Mouse (Mus musculus) neutrophil, adult 5-6 weeks (primary cell): Measurements from ENCODE around the gene Thsd7a. TPM values are rescaled to one million over a fixed set of nuclear protein-coding genes. Genes with fewer than 3 reads are reported as not detected.

Experiments
- ATAC-seq: fragments of 151-379, 151-347 bp; 2 replicates; pipeline ENCODE4 v1.8.0; 2017; ENCODE audit warnings: mild to moderate bottlenecking, moderate TSS enrichment; ENCODE audit not compliant: insufficient number of reproducible peaks, poor library complexity, low FRiP score, severe bottlenecking; ENCODE audit errors: extremely low read depth
- total RNA-seq: library from RNA; stranded (forward); fragments of 200-1000 nt; gene quantifications from 2 replicates; pipeline ENCODE4 v1.2.3, GENCODE M21; 2017

Thsd7a gene
- total RNA-seq, 1 experiment from 2014 or later, result not detected

- ATAC-seq, result no peak
Observed at GRCm38 (mm10) chr6:12544096-12544495, 205.1 kb downstream of the Thsd7a start.

- no peak for ATAC-seq
Observed at GRCm38 (mm10) chr6:12542496-12542895, 206.7 kb downstream of the Thsd7a start.

GRCm38 (mm10) chr6:12519121-12519520 lies 230.1 kb downstream of the Thsd7a start:
- no peak for ATAC-seq

GRCm38 (mm10) chr6:12518283-12518903 lies 230.8 kb downstream of the Thsd7a start:
- no peak for ATAC-seq

- ATAC-seq, result no peak
Observed at GRCm38 (mm10) chr6:12517726-12518125, 231.5 kb downstream of the Thsd7a start.

- no peak for ATAC-seq
Observed at GRCm38 (mm10) chr6:12506877-12507276, 242.3 kb downstream of the Thsd7a start.

GRCm38 (mm10) chr6:12503867-12504266 lies 245.3 kb downstream of the Thsd7a start:
- ATAC-seq, result no peak

- no peak for ATAC-seq
Observed at GRCm38 (mm10) chr6:12500888-12501287, 248.3 kb downstream of the Thsd7a start.

- ATAC-seq, result no peak
Observed at GRCm38 (mm10) chr6:12499866-12500265, 249.3 kb downstream of the Thsd7a start.

GRCm38 (mm10) chr6:12493571-12493970 lies 255.6 kb downstream of the Thsd7a start:
- no peak for ATAC-seq

GRCm38 (mm10) chr6:12488882-12489281 lies 260.3 kb downstream of the Thsd7a start:
- ATAC-seq, result no peak

GRCm38 (mm10) chr6:12481527-12482163 lies 267.6 kb downstream of the Thsd7a start:
- no peak for ATAC-seq

GRCm38 (mm10) chr6:12478359-12478758 lies 270.9 kb downstream of the Thsd7a start:
- ATAC-seq, result no peak

- no peak for ATAC-seq
Observed at GRCm38 (mm10) chr6:12470935-12471334, 278.3 kb downstream of the Thsd7a start.

- ATAC-seq, result no peak
Observed at GRCm38 (mm10) chr6:12467339-12468124, 281.7 kb downstream of the Thsd7a start.

- ATAC-seq, result no peak
Observed at GRCm38 (mm10) chr6:12458841-12459240, 290.4 kb downstream of the Thsd7a start.

GRCm38 (mm10) chr6:12457451-12457850 lies 291.8 kb downstream of the Thsd7a start:
- ATAC-seq, result no peak

- no peak for ATAC-seq
Observed at GRCm38 (mm10) chr6:12454876-12455485, 294.2 kb downstream of the Thsd7a start.

GRCm38 (mm10) chr6:12454132-12454531 lies 295.1 kb downstream of the Thsd7a start:
- ATAC-seq, result no peak

- ATAC-seq, result no peak
Observed at GRCm38 (mm10) chr6:12448851-12449250, 300.4 kb downstream of the Thsd7a start.
